Mouse (Mus musculus): ENCODE results near the gene Pgpep1l. TPM values are rescaled to one million over a fixed set of nuclear protein-coding genes. Genes with fewer than 3 reads are reported as not detected.
"Not testable (repeated sequence)": the region's sequence is repeated elsewhere in the genome, so short reads cannot be mapped to it uniquely, and the experiment has no call there.

Pgpep1l gene
- polyA plus RNA-seq, 1 experiment from 2014 or later: not detected

- Histone ChIP-seq H3K36me3 (ENCODE audit: control insufficient read depth, insufficient read depth) (no peaks in the 10 kb centered on the region), H3K4me2 (replicated peaks; ENCODE audit: low read depth) (no peak overlapping the region), H3K27me3 (replicated peaks; ENCODE audit: control insufficient read depth, insufficient read depth, low read length) (no peaks in the 10 kb centered on the region), H3K9me3 (ENCODE audit: control insufficient read depth) (no peaks in the 10 kb centered on the region), H3K4me1 (replicated peaks; ENCODE audit: control insufficient read depth, insufficient read depth, low read length) (no peaks in the 10 kb centered on the region), H3K27ac (ENCODE audit: low read depth, low read length) (no peak overlapping the region), H3K9ac (ENCODE audit: low read depth, low read length) (no peak overlapping the region), H3K4me3 (ENCODE audit: low read depth, low read length) (no peak overlapping the region)
- TF ChIP-seq CTCF (IDR thresholded peaks at IDR 0.05; ENCODE audit: low read depth): no peak
- ATAC-seq: no peak
- 46% methylated on average over 1 of the region's 1 CpGs for WGBS
These were observed 27.6 kb upstream of the Pgpep1l start for GRCm38 (mm10) chr7:68291603-68292002.

- no peak for TF ChIP-seq CTCF (IDR thresholded peaks at IDR 0.05; ENCODE audit: low read depth)
- Histone ChIP-seq H3K9ac (ENCODE audit: low read depth, low read length) (no peak overlapping the region), H3K36me3 (ENCODE audit: control insufficient read depth, insufficient read depth) (no peaks in the 10 kb centered on the region), H3K27ac (ENCODE audit: low read depth, low read length) (no peak overlapping the region), H3K27me3 (replicated peaks; ENCODE audit: control insufficient read depth, insufficient read depth, low read length) (no peaks in the 10 kb centered on the region), H3K4me1 (replicated peaks; ENCODE audit: control insufficient read depth, insufficient read depth, low read length) (no peaks in the 10 kb centered on the region), H3K4me3 (ENCODE audit: low read depth, low read length) (no peak overlapping the region), H3K4me2 (replicated peaks; ENCODE audit: low read depth) (no peak overlapping the region), H3K9me3 (ENCODE audit: control insufficient read depth) (no peaks in the 10 kb centered on the region)
- 93% methylated on average over 8 of the region's 8 CpGs for WGBS
- no peak for ATAC-seq
These were observed 25.0 kb upstream of the Pgpep1l start for GRCm38 (mm10) chr7:68289081-68289480.

- not testable (repeated sequence) for H3K9ac ChIP-seq (ENCODE audit: low read depth, low read length); H3K36me3 ChIP-seq (ENCODE audit: control insufficient read depth, insufficient read depth); H3K27me3 ChIP-seq (replicated peaks; ENCODE audit: control insufficient read depth, insufficient read depth, low read length); H3K4me2 ChIP-seq (replicated peaks; ENCODE audit: low read depth); H3K9me3 ChIP-seq (ENCODE audit: control insufficient read depth); H3K4me3 ChIP-seq (ENCODE audit: low read depth, low read length); ATAC-seq; H3K4me1 ChIP-seq (replicated peaks; ENCODE audit: control insufficient read depth, insufficient read depth, low read length); H3K27ac ChIP-seq (ENCODE audit: low read depth, low read length)
- WGBS: 85% methylated on average over 4 of the region's 4 CpGs
These were observed 24.0 kb upstream of the Pgpep1l start for GRCm38 (mm10) chr7:68288000-68288399.

GRCm38 (mm10) chr7:68287582-68287981 lies 23.5 kb upstream of the Pgpep1l start:
- WGBS: 65% methylated on average over 2 of the region's 2 CpGs
- H3K9me3 ChIP-seq (ENCODE audit: control insufficient read depth): no peaks in the 10 kb centered on the region
- H3K27me3 ChIP-seq (replicated peaks; ENCODE audit: control insufficient read depth, insufficient read depth, low read length): no peaks in the 10 kb centered on the region
- H3K4me3 ChIP-seq (ENCODE audit: low read depth, low read length): no peak overlapping the region
- H3K4me2 ChIP-seq (replicated peaks; ENCODE audit: low read depth): no peak overlapping the region
- no peak overlapping the region for H3K9ac ChIP-seq (ENCODE audit: low read depth, low read length)
- no peak for TF ChIP-seq CTCF (IDR thresholded peaks at IDR 0.05; ENCODE audit: low read depth)
- H3K4me1 ChIP-seq (replicated peaks; ENCODE audit: control insufficient read depth, insufficient read depth, low read length): no peaks in the 10 kb centered on the region
- no peak for ATAC-seq
- H3K27ac ChIP-seq (ENCODE audit: low read depth, low read length): no peak overlapping the region
- H3K36me3 ChIP-seq (ENCODE audit: control insufficient read depth, insufficient read depth): no peaks in the 10 kb centered on the region

GRCm38 (mm10) chr7:68286526-68287481 lies 22.8 kb upstream of the Pgpep1l start:
- H3K9ac ChIP-seq (ENCODE audit: low read depth, low read length): no peak overlapping the region
- no peak overlapping the region for H3K4me3 ChIP-seq (ENCODE audit: low read depth, low read length)
- 84% methylated on average over 24 of the region's 24 CpGs for WGBS
- no peak for ATAC-seq
- H3K4me2 ChIP-seq (replicated peaks; ENCODE audit: low read depth): no peak overlapping the region
- no peaks in the 10 kb centered on the region for H3K27me3 ChIP-seq (replicated peaks; ENCODE audit: control insufficient read depth, insufficient read depth, low read length)
- H3K36me3 ChIP-seq (ENCODE audit: control insufficient read depth, insufficient read depth): no peaks in the 10 kb centered on the region
- H3K4me1 ChIP-seq (replicated peaks; ENCODE audit: control insufficient read depth, insufficient read depth, low read length): no peaks in the 10 kb centered on the region
- no peak for TF ChIP-seq CTCF (IDR thresholded peaks at IDR 0.05; ENCODE audit: low read depth)
- no peaks in the 10 kb centered on the region for H3K9me3 ChIP-seq (ENCODE audit: control insufficient read depth)
- H3K27ac ChIP-seq (ENCODE audit: low read depth, low read length): no peak overlapping the region

GRCm38 (mm10) chr7:68285851-68286298 lies 21.8 kb upstream of the Pgpep1l start:
- Histone ChIP-seq H3K9ac (ENCODE audit: low read depth, low read length) (no peak overlapping the region), H3K9me3 (ENCODE audit: control insufficient read depth) (no peaks in the 10 kb centered on the region), H3K36me3 (ENCODE audit: control insufficient read depth, insufficient read depth) (no peaks in the 10 kb centered on the region), H3K4me1 (replicated peaks; ENCODE audit: control insufficient read depth, insufficient read depth, low read length) (no peaks in the 10 kb centered on the region), H3K27ac (ENCODE audit: low read depth, low read length) (no peak overlapping the region), H3K4me2 (replicated peaks; ENCODE audit: low read depth) (no peak overlapping the region), H3K27me3 (replicated peaks; ENCODE audit: control insufficient read depth, insufficient read depth, low read length) (no peaks in the 10 kb centered on the region), H3K4me3 (ENCODE audit: low read depth, low read length) (no peak overlapping the region)
- ATAC-seq: no peak
- TF ChIP-seq CTCF (IDR thresholded peaks at IDR 0.05; ENCODE audit: low read depth): no peak
- 50% methylated on average over 8 of the region's 8 CpGs for WGBS

Data from intestine, postnatal 0 days (tissue).